Mouse (Mus musculus): ENCODE results near the gene Plod1. TPM values are rescaled to one million over a fixed set of nuclear protein-coding genes. Genes with fewer than 3 reads are reported as not detected.

Plod1 gene
- polyA plus RNA-seq, 1 experiment from 2014 or later: 26.6 TPM

DNA sequence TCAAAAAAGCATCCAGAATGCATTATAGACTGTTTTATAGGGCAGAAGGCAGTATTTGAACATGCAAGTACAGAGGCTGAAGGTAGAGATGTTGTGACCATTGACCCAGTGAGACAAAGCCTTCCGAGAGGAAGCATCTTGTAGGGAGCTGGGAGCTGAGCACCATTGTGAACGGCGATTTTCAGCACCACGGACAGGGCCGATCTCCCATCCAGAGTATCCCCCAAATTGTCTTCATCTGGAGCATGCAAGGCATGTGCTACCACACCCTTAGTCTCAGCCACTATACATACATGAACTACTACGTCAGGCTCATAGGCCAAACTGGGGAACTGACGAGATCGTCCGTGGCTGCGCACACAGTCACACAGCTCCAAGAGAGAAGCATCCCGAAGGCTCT, 20.6 kb upstream of the Plod1 start:
- Histone ChIP-seq H3K4me3 (no peak overlapping the region), H3K9ac (no peak overlapping the region), H3K9me3 (no peaks in the 10 kb centered on the region), H3K36me3 (peaks cover 2% of the 10 kb centered on the region), H3K4me2 (no peak overlapping the region), H3K27me3 (no peaks in the 10 kb centered on the region), H3K27ac (no peak overlapping the region), H3K4me1 (replicated peaks) (no peaks in the 10 kb centered on the region; the same call in 1 of the 2 replicates)
- no peak for ATAC-seq (ENCODE audit: low FRiP score)
- WGBS: 47% methylated on average over 11 of the region's 11 CpGs

DNA sequence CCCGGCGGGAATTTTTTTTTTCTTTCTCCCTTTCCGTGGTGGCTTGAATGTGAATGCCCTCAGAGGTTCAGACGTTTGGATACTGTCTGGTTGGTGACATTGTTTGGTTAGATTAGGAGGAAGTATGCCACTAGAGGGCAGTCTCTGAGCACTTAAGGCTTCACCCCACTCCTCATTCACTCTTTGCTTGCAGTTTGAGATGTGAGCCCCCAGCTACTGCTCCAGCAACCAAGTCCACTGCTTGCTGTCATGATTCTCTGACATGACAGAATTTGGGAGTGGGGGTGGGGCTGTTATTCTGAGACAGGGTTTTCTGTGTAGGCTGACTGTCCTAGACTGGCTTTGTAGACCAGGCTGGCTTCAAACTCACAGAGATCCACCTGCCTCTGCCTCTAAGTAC, 17.0 kb upstream of the Plod1 start:
- Histone ChIP-seq H3K4me2 (no peak overlapping the region), H3K36me3 (peaks cover 19% of the 10 kb centered on the region), H3K4me1 (replicated peaks) (no peaks in the 10 kb centered on the region), H3K27me3 (no peaks in the 10 kb centered on the region), H3K27ac (no peak overlapping the region), H3K9ac (no peak overlapping the region), H3K4me3 (no peak overlapping the region), H3K9me3 (no peaks in the 10 kb centered on the region)
- no peak for ATAC-seq (ENCODE audit: low FRiP score)
- WGBS: 18% methylated on average over 4 of the region's 4 CpGs

DNA sequence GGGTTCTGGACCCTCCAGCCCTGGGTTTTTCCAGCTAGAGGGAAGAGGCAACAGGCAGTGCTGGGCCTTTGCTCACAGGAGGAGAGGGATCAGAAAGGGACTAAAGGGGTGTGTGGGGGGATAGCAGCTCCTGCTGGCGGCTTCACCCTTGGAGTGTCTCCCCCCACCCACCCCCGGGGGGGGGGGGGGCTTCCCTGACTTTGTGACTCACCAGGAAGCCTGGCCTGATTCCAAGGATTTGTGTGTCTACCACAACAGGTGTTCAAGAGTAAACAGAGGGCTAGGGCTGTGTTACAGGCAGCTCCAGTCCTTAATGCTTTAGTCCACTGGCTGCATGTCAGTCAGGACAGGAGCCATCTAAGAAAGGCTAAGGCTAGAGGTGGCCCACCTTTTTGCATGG, 10.9 kb upstream of the Plod1 start:
- 75% methylated on average over 2 of the region's 2 CpGs for WGBS
- no peaks in the 10 kb centered on the region for H3K27me3 ChIP-seq
- peaks cover 22% of the 10 kb centered on the region for H3K4me1 ChIP-seq (replicated peaks)
- ATAC-seq (ENCODE audit: low FRiP score): no peak
- no peak overlapping the region for H3K4me2 ChIP-seq
- H3K27ac ChIP-seq: no peak overlapping the region
- H3K9me3 ChIP-seq: no peaks in the 10 kb centered on the region
- H3K36me3 ChIP-seq: peaks cover 73% of the 10 kb centered on the region
- H3K9ac ChIP-seq: no peak overlapping the region
- no peak overlapping the region for H3K4me3 ChIP-seq

- no peak for ATAC-seq (ENCODE audit: low FRiP score)
- peaks cover 50% of the 10 kb centered on the region for H3K36me3 ChIP-seq
- no peaks in the 10 kb centered on the region for H3K9me3 ChIP-seq
- peak overlapping the region; percentile 8; the same call in 1 of the 2 replicates for H3K9ac ChIP-seq
- H3K4me1 ChIP-seq (replicated peaks): peaks cover 39% of the 10 kb centered on the region
- H3K27me3 ChIP-seq: 0 out of 2 replicates have a peak, but pooled peaks cover 6% of the 10 kb centered on the region
- no peak overlapping the region for H3K27ac ChIP-seq
- 100% methylated on average over 1 of the region's 1 CpGs for WGBS
- H3K4me3 ChIP-seq: peak overlapping the region; percentile 3
- peak overlapping the region; percentile 100 for H3K4me2 ChIP-seq
Observed at GRCm38 (mm10) chr4:147943005-147943404, 6.4 kb upstream of the Plod1 start.

- H3K27me3 ChIP-seq: 0 out of 2 replicates have a peak, but pooled peaks cover 9% of the 10 kb centered on the region
- H3K9ac ChIP-seq: peak overlapping the region; percentile 95
- whole genome bisulfite sequencing: 9% methylated on average over 81 of the region's 88 CpGs
- H3K4me2 ChIP-seq: peak overlapping the region; percentile 100
- peak overlapping the region; percentile 97 for H3K4me3 ChIP-seq
- ATAC-seq (ENCODE audit: low FRiP score): peak; percentile 52
- peak overlapping the region; percentile 79 for H3K27ac ChIP-seq
- peaks cover 43% of the 10 kb centered on the region for H3K4me1 ChIP-seq (replicated peaks)
- no peaks in the 10 kb centered on the region for H3K9me3 ChIP-seq
- H3K36me3 ChIP-seq: peaks cover 34% of the 10 kb centered on the region
Observed at GRCm38 (mm10) chr4:147941045-147942020, 4.8 kb upstream of the Plod1 start.

GRCm38 (mm10) chr4:147940576-147941044, 4.0 kb upstream of the Plod1 start, which contains the start of gene 2510039O18Rik:
Gene 2510039O18Rik (plus strand): TSS chr4:147940895.
- Histone ChIP-seq H3K4me3 (peak within 1 kb of the TSS; percentile 97), H3K9me3 (no peaks in the 10 kb centered on the region), H3K36me3 (peaks cover 27% of the 10 kb centered on the region), H3K4me1 (replicated peaks) (peaks cover 45% of the 10 kb centered on the region), H3K9ac (peak within 1 kb of the TSS; percentile 95), H3K4me2 (peak within 1 kb of the TSS; percentile 100), H3K27ac (peak within 1 kb of the TSS; percentile 79), H3K27me3 (peaks cover 13% of the 10 kb centered on the region; the same call in 1 of the 2 replicates)
- WGBS: 2% methylated on average over 35 of the region's 35 CpGs
- ATAC-seq (ENCODE audit: low FRiP score): peak; percentile 66

DNA sequence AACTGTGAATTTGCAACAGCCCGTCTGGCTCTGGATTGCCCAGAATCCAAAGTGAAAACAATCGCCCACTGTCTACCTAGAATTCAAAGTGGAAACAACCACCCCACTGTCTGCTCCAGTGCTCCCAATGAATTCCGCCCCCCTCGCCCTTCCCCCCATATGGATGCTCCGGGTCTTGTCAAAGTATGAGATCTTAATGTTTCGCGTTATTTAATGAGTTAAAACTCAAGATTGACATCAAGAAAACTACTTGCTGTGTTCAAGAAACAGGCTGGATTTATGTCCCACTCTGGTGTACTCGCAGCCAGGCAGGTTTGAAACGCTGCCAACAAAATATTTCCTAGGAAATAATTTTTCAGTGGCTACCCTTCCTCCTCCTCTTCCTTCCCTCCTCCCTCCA, 3.5 kb upstream of the Plod1 start:
- H3K4me3 ChIP-seq: no peak overlapping the region
- ATAC-seq (ENCODE audit: low FRiP score): 0 out of 2 replicates have a peak, but pooled peaks have one; percentile 19
- H3K36me3 ChIP-seq: peaks cover 22% of the 10 kb centered on the region
- H3K4me2 ChIP-seq: peak overlapping the region; percentile 100; the same call in 1 of the 2 replicates
- H3K4me1 ChIP-seq (replicated peaks): peaks cover 45% of the 10 kb centered on the region
- 51% methylated on average over 9 of the region's 9 CpGs for WGBS
- H3K27ac ChIP-seq: peak overlapping the region; percentile 63
- no peaks in the 10 kb centered on the region for H3K9me3 ChIP-seq
- H3K9ac ChIP-seq: no peak overlapping the region
- H3K27me3 ChIP-seq: peaks cover 15% of the 10 kb centered on the region; the same call in 1 of the 2 replicates

- Histone ChIP-seq H3K4me2 (no peak overlapping the region), H3K36me3 (peaks cover 7% of the 10 kb centered on the region; the same call in 1 of the 2 replicates), H3K9me3 (no peaks in the 10 kb centered on the region), H3K4me3 (no peak overlapping the region), H3K27ac (no peak overlapping the region), H3K9ac (no peak overlapping the region), H3K4me1 (replicated peaks) (peaks cover 40% of the 10 kb centered on the region), H3K27me3 (peaks cover 15% of the 10 kb centered on the region; the same call in 1 of the 2 replicates)
- ATAC-seq (ENCODE audit: low FRiP score): no peak
- 77% methylated on average over 14 of the region's 14 CpGs for WGBS
Observed at GRCm38 (mm10) chr4:147938148-147939096, 1.9 kb upstream of the Plod1 start.

DNA sequence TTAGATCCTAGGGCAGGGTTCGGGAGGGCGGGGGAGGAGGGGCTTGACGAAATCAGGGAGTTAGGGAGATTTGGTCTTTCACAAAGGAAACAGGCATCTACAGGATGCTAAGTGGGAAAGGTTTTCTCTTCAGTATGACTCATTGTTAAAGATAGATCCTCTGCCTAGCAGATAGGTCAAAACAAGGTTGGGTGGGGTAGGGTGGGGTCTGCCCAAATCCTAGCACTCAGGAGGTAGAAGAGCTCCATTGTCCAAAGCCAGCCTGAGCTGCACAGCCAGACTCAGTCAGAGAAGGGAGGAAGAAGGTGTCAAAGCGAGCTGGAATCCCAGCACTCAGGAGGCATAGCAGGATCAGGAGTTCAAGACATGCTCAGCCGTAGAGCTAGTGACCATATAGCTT, 919 bp upstream of the Plod1 start:
- no peak overlapping the region for H3K27ac ChIP-seq
- H3K36me3 ChIP-seq: no peaks in the 10 kb centered on the region
- H3K27me3 ChIP-seq: peaks cover 15% of the 10 kb centered on the region; the same call in 1 of the 2 replicates
- no peaks in the 10 kb centered on the region for H3K9me3 ChIP-seq
- ATAC-seq (ENCODE audit: low FRiP score): no peak
- no peak overlapping the region for H3K4me3 ChIP-seq
- no peak overlapping the region for H3K9ac ChIP-seq
- 64% methylated on average over 5 of the region's 5 CpGs for WGBS
- peaks cover 31% of the 10 kb centered on the region for H3K4me1 ChIP-seq (replicated peaks)
- H3K4me2 ChIP-seq: no peak overlapping the region

DNA sequence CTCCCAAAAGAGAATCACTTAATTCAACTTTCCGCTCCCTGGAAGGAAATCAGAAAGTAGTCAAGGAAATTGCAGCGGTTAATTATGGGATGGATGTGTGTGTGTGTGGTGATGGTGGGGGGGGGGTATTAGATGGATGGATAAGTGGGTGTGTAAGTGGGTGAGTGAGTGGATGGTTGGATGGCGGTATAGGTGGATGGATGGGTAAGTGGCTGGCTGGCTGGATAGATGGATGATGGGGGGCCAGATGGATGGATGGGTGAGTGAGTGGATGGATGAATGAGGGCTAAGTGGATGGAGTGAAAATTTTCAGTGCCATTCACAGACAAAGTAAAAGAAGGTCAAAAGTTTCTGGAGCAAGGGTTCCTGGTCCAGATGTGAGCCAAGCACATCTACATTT, 454 bp upstream of the Plod1 start:
- peaks cover 26% of the 10 kb centered on the region for H3K4me1 ChIP-seq (replicated peaks)
- peak overlapping the region; percentile 73 for H3K4me2 ChIP-seq
- peaks cover 15% of the 10 kb centered on the region; the same call in 1 of the 2 replicates for H3K27me3 ChIP-seq
- 54% methylated on average over 3 of the region's 3 CpGs for WGBS
- no peak for ATAC-seq (ENCODE audit: low FRiP score)
- peak overlapping the region; percentile 52 for H3K4me3 ChIP-seq
- no peaks in the 10 kb centered on the region for H3K9me3 ChIP-seq
- H3K36me3 ChIP-seq: no peaks in the 10 kb centered on the region
- no peak overlapping the region for H3K27ac ChIP-seq
- peak overlapping the region; percentile 71 for H3K9ac ChIP-seq

- no peaks in the 10 kb centered on the region for H3K36me3 ChIP-seq
- H3K27ac ChIP-seq: no peak overlapping the region
- no peaks in the 10 kb centered on the region for H3K9me3 ChIP-seq
- WGBS: 19% methylated on average over 9 of the region's 9 CpGs
- peak overlapping the region; percentile 71 for H3K9ac ChIP-seq
- ATAC-seq (ENCODE audit: low FRiP score): no peak
- peak overlapping the region; percentile 52 for H3K4me3 ChIP-seq
- peak overlapping the region; percentile 73 for H3K4me2 ChIP-seq
- peaks cover 15% of the 10 kb centered on the region; the same call in 1 of the 2 replicates for H3K27me3 ChIP-seq
- peaks cover 18% of the 10 kb centered on the region for H3K4me1 ChIP-seq (replicated peaks)
Observed at GRCm38 (mm10) chr4:147935904-147936303, 663 bp downstream of the Plod1 start.

Data from hindbrain, embryonic 13.5 days (tissue).